16 mouse cellular contexts compared by ENCODE assay signal in the genomic region with DNA sequence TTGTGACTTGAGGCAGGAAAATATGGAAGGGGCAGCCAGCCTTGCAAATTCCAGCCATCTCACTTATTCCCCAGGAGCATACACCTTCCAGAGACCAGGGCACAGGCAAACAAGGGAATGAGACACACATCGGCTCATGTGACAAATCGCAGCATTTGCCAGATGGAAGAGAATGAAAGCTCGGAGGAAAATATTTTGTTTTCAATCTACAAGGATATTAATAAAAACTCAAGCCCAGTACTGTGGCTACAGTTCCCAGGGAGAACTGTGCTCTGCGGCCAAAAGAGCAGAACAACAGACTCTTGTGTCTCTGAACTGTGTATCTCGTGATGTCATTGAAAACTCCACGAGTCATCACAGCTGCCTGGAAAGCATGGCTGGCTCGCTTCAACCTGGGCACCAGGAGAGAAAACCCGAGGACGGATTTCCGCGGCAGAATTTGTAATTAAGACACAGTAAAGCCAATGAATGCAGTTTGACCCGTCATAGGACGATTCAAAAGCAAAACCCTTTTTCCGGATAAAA. TPM values are rescaled to one million over a fixed set of nuclear protein-coding genes. Genes with fewer than 3 reads are reported as not detected.
DNase-seq lines count a peak whose midpoint lies in the region; ATAC-seq lines count a peak whose summit lies in the region.
"Had no signal": no experiment of that assay in that cellular context is flagged by ENCODE, and none has a peak within 500 bp of the region (broad histone marks: within the 10 kb centered on the region; RNA-seq: fewer than 3 reads in every experiment).

No protein-coding gene starts in this region.

- intact Hi-C loops in left cerebral cortex, postnatal 25 days (cut with DNase I), result loop anchor here (10.0 kb wide), 1 partner anchor 129 kb away; no protein-coding TSS in a partner anchor
- intact Hi-C loops in left cerebral cortex, postnatal 36 days (cut with DNase I), result no loop called here

- no peak overlapping the region for H3K4me3 ChIP-seq in embryonic facial prominence, embryonic 14.5 days (ENCODE audit: low read depth, low read length)
- H3K4me3 ChIP-seq in heart, embryonic 11.5 days (ENCODE audit: low read depth, low read length), result no peak overlapping the region
- H3K4me3 ChIP-seq: embryonic facial prominence, embryonic 13.5 days; midbrain, embryonic 15.5 days; neural tube, embryonic 13.5 days had no signal

- no peak overlapping the region for H3K9ac ChIP-seq in embryonic facial prominence, embryonic 14.5 days (ENCODE audit: low read depth, low read length)
- no peak overlapping the region for H3K9ac ChIP-seq in heart, embryonic 11.5 days (ENCODE audit: low read depth, low read length)
- H3K9ac ChIP-seq: embryonic facial prominence, embryonic 13.5 days; midbrain, embryonic 15.5 days; neural tube, embryonic 13.5 days had no signal

- no peak; the same call in 1 of the 2 replicates for ATAC-seq in embryonic facial prominence, embryonic 14.5 days (ENCODE audit: low read depth)
- no peak for ATAC-seq in heart, embryonic 11.5 days (replicated peaks; ENCODE audit: insufficient number of reproducible peaks, low FRiP score, low TSS enrichment)
- ATAC-seq: forebrain, embryonic 16.5 days; lung, postnatal 0 days; midbrain, embryonic 15.5 days had no signal

- peak; percentile 3 to 9 for DNase-seq in left cerebral cortex, postnatal 25 days (ENCODE audit: low spot score in 2 of 2)
- no peak for DNase-seq in left cerebral cortex, postnatal 36 days (ENCODE audit: low spot score in 2 of 2)
- DNase-seq in embryonic facial prominence, embryonic 14.5 days (ENCODE audit: low spot score), result no peak
- peak; percentile 5 for DNase-seq in telencephalon, adult 2 months (ENCODE audit: low read depth, low spot score)
- no peak for DNase-seq in left cerebral cortex, adult 8-10 months (ENCODE audit: low spot score in 2 of 2)
- no peak for DNase-seq in right cerebral cortex, postnatal 25 days
- DNase-seq: cerebellum, adult 9-11 months; kidney, adult 11 months; thymus, postnatal 36 days had no signal

- peak overlapping the region; percentile 41; the same call in 1 of the 2 replicates for H3K27ac ChIP-seq in embryonic facial prominence, embryonic 14.5 days (replicated peaks; ENCODE audit: low read depth, low read length)
- H3K27ac ChIP-seq in heart, embryonic 11.5 days (ENCODE audit: low read depth, low read length), result 0 out of 2 replicates have a peak overlapping the region, but pooled peaks have one; percentile 16
- H3K27ac ChIP-seq: embryonic facial prominence, embryonic 13.5 days; midbrain, embryonic 15.5 days; neural tube, embryonic 13.5 days had no signal

- H3K4me2 ChIP-seq in embryonic facial prominence, embryonic 14.5 days (ENCODE audit: low read depth, low read length), result no peak overlapping the region
- no peak overlapping the region for H3K4me2 ChIP-seq in heart, embryonic 11.5 days
- H3K4me2 ChIP-seq: embryonic facial prominence, embryonic 13.5 days; midbrain, embryonic 15.5 days; neural tube, embryonic 13.5 days had no signal

- H3K4me1 ChIP-seq in embryonic facial prominence, embryonic 14.5 days (ENCODE audit: control insufficient read depth, insufficient read depth, low read length), result peaks cover 62% of the 10 kb centered on the region
- peaks cover 41% of the 10 kb centered on the region for H3K4me1 ChIP-seq in heart, embryonic 11.5 days (ENCODE audit: control insufficient read depth, insufficient read depth, low read length)

- no peaks in the 10 kb centered on the region for H3K36me3 ChIP-seq in embryonic facial prominence, embryonic 14.5 days (ENCODE audit: control insufficient read depth, insufficient read depth, low read length)
- no peaks in the 10 kb centered on the region for H3K36me3 ChIP-seq in heart, embryonic 11.5 days (ENCODE audit: control insufficient read depth, insufficient read depth, low read length)
- H3K36me3 ChIP-seq: midbrain, embryonic 15.5 days; neural tube, embryonic 13.5 days had no signal

- no peaks in the 10 kb centered on the region for H3K27me3 ChIP-seq in embryonic facial prominence, embryonic 14.5 days (replicated peaks; ENCODE audit: control insufficient read depth, insufficient read depth, low read length)
- no peaks in the 10 kb centered on the region for H3K27me3 ChIP-seq in heart, embryonic 11.5 days (ENCODE audit: control insufficient read depth, insufficient read depth, low read length)
- H3K27me3 ChIP-seq: embryonic facial prominence, embryonic 13.5 days; midbrain, embryonic 15.5 days had no signal

- WGBS in embryonic facial prominence, embryonic 14.5 days, result 52% methylated on average over 14 of the region's 14 CpGs
- WGBS in heart, embryonic 11.5 days (ENCODE audit: insufficient replicate concordance), result 65% methylated on average over 14 of the region's 14 CpGs

- H3K9me3 ChIP-seq in embryonic facial prominence, embryonic 14.5 days (ENCODE audit: control insufficient read depth, low read length), result no peaks in the 10 kb centered on the region
- H3K9me3 ChIP-seq in heart, embryonic 11.5 days (replicated peaks; ENCODE audit: control insufficient read depth, low read length), result no peaks in the 10 kb centered on the region
- H3K9me3 ChIP-seq: embryonic facial prominence, embryonic 13.5 days; midbrain, embryonic 15.5 days; neural tube, embryonic 13.5 days had no signal

RNA-seq across cellular contexts. Expression of a gene that starts 50.1 kb away (rescaled TPM):
- total RNA-seq in left cerebral cortex, postnatal 25 days (2021), result under 1 TPM in 1 of 2 experiments, not detected in 1; 0.21 TPM
- total RNA-seq in left cerebral cortex, postnatal 36 days (2021), result under 1 TPM; 0.20 to 0.34 TPM
- 11.1 and 18.0 TPM in 2 replicates for polyA plus RNA-seq in embryonic facial prominence, embryonic 14.5 days (2014; fragmentation: Nextera tagmentation; extraction: Ambion mirVana)
- 31.7 and 42.6 TPM in 2 replicates for polyA plus RNA-seq in heart, embryonic 11.5 days (2014; fragmentation: Nextera tagmentation; extraction: Ambion mirVana)
- total RNA-seq in left cerebral cortex, adult 8-10 months (2022), result under 1 TPM; 0.19 to 0.38 (median 0.23) TPM
- total RNA-seq: liver, adult 2 months had no signal

Comparison
In these comparisons a context has a peak if more than half of its experiments do, and no peak if none do; other contexts are left out.
1. DNase-seq: peak in left cerebral cortex, postnatal 25 days (2 of 2) and telencephalon, adult 2 months (single experiment); none in left cerebral cortex, postnatal 36 days (0 of 2), embryonic facial prominence, embryonic 14.5 days (single experiment), left cerebral cortex, adult 8-10 months (0 of 2) and right cerebral cortex, postnatal 25 days (single experiment).